Mouse (Mus musculus) MEL (cell line): ENCODE measurements around the gene Clec4a1. TPM values are rescaled to one million over a fixed set of nuclear protein-coding genes. Genes with fewer than 3 reads are reported as not detected.
A peak's percentile ranks its signal among the peaks of the same experiment; 100 is the strongest.

Source experiments
- DNase-seq: peaks from one replicate; pipeline ENCODE4 v3.0.0; 2011; ENCODE audit warnings: low read depth, low spot score
- H3K27ac ChIP-seq: 2 replicates; pipeline ENCODE4 v1.5.1; 2012; ENCODE audit warnings: low read depth, mild to moderate bottlenecking, control low read depth, low read length, moderate library complexity; ENCODE audit not compliant: control insufficient read depth
- H3K27me3 ChIP-seq, 2 experiments: fragments of 150-350 bp in 1 of 2; sonication (generic) in 1 of 2; 2 replicates each; pipeline ENCODE4 v1.6.1; 2012; ENCODE audit warnings: low read length in 2 of 2, mild to moderate bottlenecking in 2 of 2, improper control_type of control experiment in 1 of 2, moderate library complexity in 1 of 2; ENCODE audit not compliant: insufficient read depth in 2 of 2, control insufficient read depth in 1 of 2
- H3K36me3 ChIP-seq, 2 experiments: 2 replicates each; pipeline ENCODE4 v1.6.1; 2012 to 2014; ENCODE audit warnings: low read length in 2 of 2, improper control_type of control experiment in 1 of 2, inconsistent platforms in 1 of 2, mild to moderate bottlenecking in 1 of 2; ENCODE audit not compliant: insufficient read depth in 2 of 2, control insufficient read depth in 1 of 2
- H3K4me1 ChIP-seq, 2 experiments: fragments of 150-350 bp in 1 of 2; sonication (generic) in 1 of 2; 2 replicates each; pipeline ENCODE4 v1.6.1; 2012; ENCODE audit warnings: low read length in 2 of 2, improper control_type of control experiment in 1 of 2, mild to moderate bottlenecking in 1 of 2; ENCODE audit not compliant: insufficient read depth in 2 of 2, control insufficient read depth in 1 of 2
- H3K4me3 ChIP-seq, 2 experiments: fragments of 150-350 bp in 1 of 2; sonication (generic) in 1 of 2; 2 replicates each; pipeline ENCODE4 v1.5.1; 2012; ENCODE audit warnings: low read depth in 2 of 2, low read length in 2 of 2, mild to moderate bottlenecking in 2 of 2, moderate library complexity in 2 of 2, control low read depth in 1 of 2, improper control_type of control experiment in 1 of 2; ENCODE audit not compliant: control insufficient read depth in 1 of 2, insufficient read depth in 1 of 2
- H3K79me2 ChIP-seq: 2 replicates; pipeline ENCODE4 v1.6.1; 2012; ENCODE audit warnings: mild to moderate bottlenecking, low read length, moderate library complexity; ENCODE audit not compliant: control insufficient read depth, poor library complexity, insufficient read depth
- H3K9ac ChIP-seq: 2 replicates; pipeline ENCODE4 v1.6.1; 2012; ENCODE audit warnings: low read depth, mild to moderate bottlenecking, control low read depth, low read length, moderate library complexity; ENCODE audit not compliant: control insufficient read depth, poor library complexity, severe bottlenecking
- H3K9me3 ChIP-seq: fragments of 150-350 bp; sonication (generic); replicated peaks from 2 replicates; pipeline ENCODE4 v1.6.1; 2012; ENCODE audit warnings: mild to moderate bottlenecking, low read length, improper control_type of control experiment, moderate library complexity; ENCODE audit not compliant: insufficient read depth
- ELF1 ChIP-seq: IDR thresholded peaks from 2 replicates; pipeline ENCODE4 v1.6.1; 2014; ENCODE audit warnings: low read depth, mild to moderate bottlenecking, inconsistent platforms, low read length, improper control_type of control experiment, moderate library complexity
- JUND ChIP-seq: IDR thresholded peaks from 2 replicates; pipeline ENCODE4 v1.6.1; 2011; ENCODE audit warnings: low read depth, mild to moderate bottlenecking, improper control_type of control experiment, low read length
- MAFK ChIP-seq: IDR thresholded peaks from 2 replicates; pipeline ENCODE4 v1.6.1; 2011; ENCODE audit warnings: low read depth, mild to moderate bottlenecking, low read length, improper control_type of control experiment, borderline replicate concordance
- MEF2A ChIP-seq: IDR thresholded peaks from 2 replicates; pipeline ENCODE4 v1.6.1; 2014; ENCODE audit warnings: low read depth, mild to moderate bottlenecking, inconsistent platforms, low read length, improper control_type of control experiment; ENCODE audit not compliant: poor library complexity, insufficient replicate concordance, severe bottlenecking; ENCODE audit errors: extremely low read depth
- MXI1 ChIP-seq: IDR thresholded peaks from 2 replicates; pipeline ENCODE4 v1.6.1; 2011; ENCODE audit warnings: mild to moderate bottlenecking, low read depth, low read length, improper control_type of control experiment
- POLR2A ChIP-seq, 2 experiments: IDR thresholded peaks; 2 replicates each; pipeline ENCODE4 v1.6.1; 2011 to 2012; ENCODE audit warnings: low read length in 2 of 2, mild to moderate bottlenecking in 2 of 2, control low read depth in 1 of 2, improper control_type of control experiment in 1 of 2, low read depth in 1 of 2, moderate library complexity in 1 of 2; ENCODE audit not compliant: control insufficient read depth in 1 of 2, insufficient read depth in 1 of 2, poor library complexity in 1 of 2
- SMC3 ChIP-seq: IDR thresholded peaks from 2 replicates; pipeline ENCODE4 v1.6.1; 2011; ENCODE audit warnings: low read depth, low read length, improper control_type of control experiment
- UBTF ChIP-seq: IDR thresholded peaks from 2 replicates; pipeline ENCODE4 v1.6.1; 2012; ENCODE audit warnings: low read depth, mild to moderate bottlenecking, inconsistent platforms, low read length, improper control_type of control experiment, moderate library complexity, borderline replicate concordance; ENCODE audit not compliant: insufficient read depth
- USF1 ChIP-seq: IDR thresholded peaks from 2 replicates; pipeline ENCODE4 v1.6.1; 2014; ENCODE audit warnings: low read depth, mild to moderate bottlenecking, inconsistent platforms, low read length, improper control_type of control experiment, moderate library complexity
- ZC3H11A ChIP-seq: IDR thresholded peaks from 2 replicates; pipeline ENCODE4 v1.6.1; 2012; ENCODE audit warnings: low read depth, mild to moderate bottlenecking, inconsistent platforms, low read length, improper control_type of control experiment
- ZMIZ1 ChIP-seq: IDR thresholded peaks from 2 replicates; pipeline ENCODE4 v1.6.1; 2012; ENCODE audit warnings: low read depth, mild to moderate bottlenecking, inconsistent platforms, low read length, improper control_type of control experiment, moderate library complexity
- ZNF384 ChIP-seq: IDR thresholded peaks from 2 replicates; pipeline ENCODE4 v1.6.1; 2012; ENCODE audit warnings: low read depth, mild to moderate bottlenecking, inconsistent platforms, low read length, improper control_type of control experiment
- polyA plus RNA-seq, 2 experiments: library from polyadenylated mRNA; stranded (reverse) in 1 of 2; unstranded in 1 of 2; fragments of >175 nt in 1 of 2; fragments of >200 nt in 1 of 2; gene quantifications; 2 replicates each; pipeline versions ENCODE4 v1.2.1 to v1.2.4; 2012; ENCODE audit warnings: low replicate concordance in 2 of 2, low read depth in 1 of 2; ENCODE audit not compliant: insufficient read length in 2 of 2, insufficient read depth in 1 of 2, missing spikeins in 1 of 2
- total RNA-seq: library from RNA; depleted of rRNA; stranded (reverse); fragments of 300-350 nt; gene quantifications from 2 replicates; pipeline ENCODE4 v1.2.3, GENCODE M21; 2012; rRNA removed

Gene Clec4a1
- not detected in 2 replicates for total RNA-seq
- polyA plus RNA-seq = under 1 TPM in 1 of 2 experiments, not detected in 1; 0.06 TPM

- no peaks in the 10 kb centered on the region for H3K9me3 ChIP-seq
- H3K27me3 ChIP-seq = peaks cover 0 to 2% of the 10 kb centered on the region in 2 experiments; a peak in 3 of 4 replicates
- no peak within 1 kb of the TSS for H3K4me3 ChIP-seq
- no peaks in the 10 kb centered on the region for H3K4me1 ChIP-seq
- DNase-seq = peak; percentile 8
- no peak within 1 kb of the TSS for H3K27ac ChIP-seq
- TF ChIP-seq ZC3H11A = no peak
- no peak for TF ChIP-seq JUND
- no peak for TF ChIP-seq ZMIZ1
- no peak for TF ChIP-seq ZNF384
- no peak for TF ChIP-seq ELF1
- no peak for TF ChIP-seq MXI1
- no peak for TF ChIP-seq UBTF
- no peak for TF ChIP-seq USF1
- TF ChIP-seq MAFK = no peak
- H3K9ac ChIP-seq = no peak within 1 kb of the TSS
- no peaks in the 10 kb centered on the region for H3K36me3 ChIP-seq
- H3K79me2 ChIP-seq = no peaks in the 10 kb centered on the region
Measured at GRCm38 (mm10) chr6:122921451-122921850, at the start of gene Clec4a1. Clec4a1 (plus strand) TSS chr6:122921848.

GRCm38 (mm10) chr6:122872800-122873199, 48.8 kb upstream of the Clec4a1 start:
- peaks cover 3 to 15% of the 10 kb centered on the region in 2 experiments for H3K36me3 ChIP-seq
- no peak overlapping the region for H3K9ac ChIP-seq
- H3K79me2 ChIP-seq = peaks cover 24% of the 10 kb centered on the region
- TF ChIP-seq SMC3 (no peak), POLR2A (IDR thresholded peaks at IDR 0.05; ENCODE audit: control insufficient read depth in 1 of 2, insufficient read depth in 1 of 2, low read depth in 1 of 2, low read length in 2 of 2, poor library complexity in 1 of 2) (no peak), MEF2A (no peak)
- no peaks in the 10 kb centered on the region for H3K27me3 ChIP-seq
- H3K9me3 ChIP-seq = no peaks in the 10 kb centered on the region
- H3K27ac ChIP-seq = no peak overlapping the region
- H3K4me3 ChIP-seq = no peak overlapping the region
- DNase-seq = peak; percentile 24
- peaks cover 2 to 6% of the 10 kb centered on the region in 2 experiments; a peak in 2 of 4 replicates for H3K4me1 ChIP-seq
